Mouse (Mus musculus) embryo, embryonic 11.5 days (tissue): ENCODE measurements around the gene Txndc9.

Source experiments
- DNase-seq: peaks from one replicate; pipeline ENCODE4 v3.0.0-alpha.2; 2012; ENCODE audit warnings: low read depth, low spot score

Txndc9 gene

DNA sequence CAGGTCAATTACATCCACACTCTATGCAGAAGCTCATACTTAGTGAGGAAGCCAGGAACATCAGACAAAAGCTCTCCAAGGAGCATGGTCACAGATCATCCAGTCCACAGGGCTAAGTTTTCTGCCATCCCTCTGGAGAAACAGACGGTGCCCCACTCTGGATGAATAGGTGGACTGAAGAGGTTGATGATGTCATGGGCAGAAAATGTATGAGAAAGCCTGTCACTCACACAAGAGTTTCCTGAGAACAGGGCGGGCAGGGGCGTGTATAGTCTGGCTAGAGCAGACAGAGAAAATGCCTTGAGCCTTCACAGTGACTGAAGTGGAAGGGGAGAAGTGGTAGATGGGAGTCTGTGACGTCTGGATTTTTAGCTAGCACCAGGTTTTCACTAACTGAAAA lies 26.2 kb downstream of the Txndc9 start:
- DNase-seq: no peak

DNA sequence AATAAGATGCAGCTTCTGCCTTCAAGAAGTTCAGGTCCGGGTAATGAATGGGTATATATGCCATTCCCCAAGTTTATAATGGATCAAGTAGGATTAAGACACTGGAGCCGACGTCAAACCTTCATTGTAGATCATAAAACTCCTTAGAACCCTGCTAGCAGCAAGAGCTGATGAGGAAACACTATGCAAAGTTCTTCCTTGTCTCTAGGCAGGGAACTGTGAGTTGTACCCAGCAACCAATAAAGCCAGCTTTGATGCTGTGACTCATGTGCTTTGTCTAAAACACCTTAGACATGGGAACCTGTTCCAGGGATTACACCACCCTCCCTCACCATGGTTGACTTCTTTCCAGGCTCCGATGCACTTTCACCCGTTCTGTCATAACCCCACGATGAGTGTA lies 28.9 kb downstream of the Txndc9 start:
- no peak for DNase-seq

DNA sequence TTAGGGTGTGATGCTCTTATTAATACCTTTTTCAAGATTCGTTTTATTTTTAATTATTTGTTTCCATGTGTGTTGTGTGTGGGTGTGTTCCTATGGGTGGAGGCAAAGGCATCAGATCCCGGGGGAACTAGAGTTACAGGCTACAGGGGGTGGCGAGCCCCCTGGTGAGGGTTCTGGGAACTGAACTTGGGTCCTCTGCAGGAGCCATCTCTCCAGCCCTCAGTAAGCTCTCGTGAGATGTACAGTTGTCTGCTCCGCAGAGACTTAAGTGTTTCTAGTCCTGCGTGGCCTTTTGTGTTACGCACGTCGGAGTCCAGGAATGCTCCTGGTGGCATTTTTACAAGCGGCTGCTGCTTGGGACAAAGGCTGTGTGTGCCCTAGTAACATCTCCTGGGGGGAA lies 32.1 kb downstream of the Txndc9 start:
- no peak for DNase-seq

DNA sequence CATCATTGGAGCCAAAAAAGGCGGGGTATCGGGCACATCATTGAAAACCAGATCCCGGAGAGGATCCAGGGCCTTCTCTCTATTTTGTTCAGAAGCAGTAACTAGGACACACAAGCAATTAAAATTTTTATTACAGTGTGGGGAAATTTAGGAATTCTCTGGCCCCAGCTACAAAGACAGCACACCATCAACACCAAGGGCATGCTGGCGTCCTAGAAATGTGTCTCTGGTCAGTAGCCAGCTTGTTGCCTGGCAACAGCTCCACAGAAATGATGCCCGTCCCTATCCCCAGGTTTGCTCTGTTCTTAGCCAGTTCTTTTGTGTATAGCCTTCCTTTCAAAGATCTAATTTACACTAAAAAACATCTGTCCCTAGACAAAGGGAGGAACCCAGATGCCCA lies 38.2 kb downstream of the Txndc9 start:
- no peak for DNase-seq

DNA sequence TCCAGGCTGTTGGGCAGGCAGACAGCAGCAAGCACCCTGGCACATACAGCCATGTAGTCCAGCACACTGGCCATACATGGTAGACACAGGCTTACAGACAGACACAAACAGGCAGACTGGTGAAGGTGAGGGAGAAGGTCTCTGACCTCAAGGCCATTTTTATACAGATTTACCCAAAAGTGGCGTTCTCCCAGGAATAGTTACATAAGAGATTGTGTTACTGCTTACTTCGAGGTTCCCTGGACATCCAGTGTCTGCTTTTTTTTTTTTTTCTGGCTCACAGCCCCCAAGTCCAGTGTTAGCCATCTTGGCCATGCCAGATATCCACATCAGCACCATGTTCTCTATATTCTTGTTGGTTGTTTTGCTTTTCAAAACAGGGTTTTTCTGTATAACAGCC lies 39.2 kb downstream of the Txndc9 start:
- DNase-seq: no peak

DNA sequence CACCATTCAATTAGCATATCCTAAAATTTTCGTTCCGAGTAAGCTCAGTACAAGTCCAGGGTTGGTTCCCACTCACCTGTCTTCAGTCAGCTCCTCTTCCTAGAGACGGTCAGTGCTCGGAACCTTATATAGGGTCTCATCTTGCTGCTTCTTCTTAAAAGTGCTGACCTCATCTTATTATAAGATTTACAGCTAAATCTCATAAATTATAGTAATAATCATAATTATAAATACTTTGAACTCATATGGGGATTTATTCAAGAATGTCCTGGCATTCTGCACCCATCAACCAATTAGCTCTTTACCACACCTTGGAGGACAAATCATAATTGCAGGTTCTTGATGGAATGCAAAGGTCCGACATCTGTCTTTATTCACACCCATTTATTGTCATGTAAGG lies 40.0 kb downstream of the Txndc9 start, which contains the start of gene Lyg1:
Lyg1 (minus strand) TSS at position 101 of the 400 bp plus-strand sequence.
- no peak for DNase-seq

DNA sequence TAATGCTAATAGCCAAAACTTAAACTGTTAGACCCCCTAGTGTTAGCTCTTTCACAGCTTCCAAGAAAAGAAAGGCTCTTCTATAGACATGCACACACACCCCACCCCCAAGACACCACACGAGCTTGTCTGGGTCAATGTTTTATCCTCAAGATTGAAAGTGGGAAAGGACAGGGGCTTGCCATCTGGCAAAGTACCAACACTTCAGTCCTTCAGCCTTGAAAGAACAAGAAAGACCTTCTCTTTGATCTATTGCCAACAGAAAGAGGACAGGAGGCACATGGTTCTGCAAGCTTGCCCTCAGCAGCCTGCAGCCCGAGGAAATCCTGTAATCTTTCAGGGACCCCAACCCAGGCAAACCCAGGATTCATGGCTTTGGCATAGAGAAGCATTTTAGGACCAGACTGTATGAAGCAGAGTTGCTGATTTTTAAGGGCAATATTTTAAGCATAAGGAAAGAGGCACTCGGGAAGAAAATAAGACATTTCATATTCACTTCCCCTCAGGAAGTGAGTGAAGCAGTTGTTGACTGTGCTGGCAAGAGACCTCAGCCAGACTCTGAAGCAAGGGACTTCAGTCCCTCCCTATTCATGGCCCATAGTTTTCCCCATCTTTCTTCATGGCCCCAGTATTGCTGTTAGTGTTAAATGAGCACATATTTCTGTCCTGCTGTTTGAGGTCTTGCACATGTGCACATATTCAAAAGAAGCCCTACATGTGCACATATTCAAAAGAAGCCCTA lies 40.8 kb downstream of the Txndc9 start:
- no peak for DNase-seq

DNA sequence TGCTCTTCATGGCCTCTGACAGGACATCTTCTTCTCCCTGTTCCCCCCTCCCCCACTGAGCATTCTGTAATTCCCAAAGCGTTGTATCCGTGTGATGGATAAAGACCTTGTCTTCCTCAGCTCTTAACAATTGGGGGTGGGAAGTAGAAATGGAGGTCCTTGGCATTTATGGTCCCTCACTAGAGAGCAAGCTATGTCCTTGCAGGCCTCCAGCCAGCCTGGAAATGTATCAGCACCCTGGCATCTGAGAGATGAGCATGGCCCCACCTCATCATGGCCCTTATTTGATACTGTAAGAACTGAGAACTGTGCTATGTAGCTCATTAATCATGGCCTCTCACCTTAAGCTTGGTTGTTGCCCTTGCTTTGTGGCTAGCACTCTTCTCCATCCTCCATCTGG lies 42.4 kb downstream of the Txndc9 start:
- no peak for DNase-seq

DNA sequence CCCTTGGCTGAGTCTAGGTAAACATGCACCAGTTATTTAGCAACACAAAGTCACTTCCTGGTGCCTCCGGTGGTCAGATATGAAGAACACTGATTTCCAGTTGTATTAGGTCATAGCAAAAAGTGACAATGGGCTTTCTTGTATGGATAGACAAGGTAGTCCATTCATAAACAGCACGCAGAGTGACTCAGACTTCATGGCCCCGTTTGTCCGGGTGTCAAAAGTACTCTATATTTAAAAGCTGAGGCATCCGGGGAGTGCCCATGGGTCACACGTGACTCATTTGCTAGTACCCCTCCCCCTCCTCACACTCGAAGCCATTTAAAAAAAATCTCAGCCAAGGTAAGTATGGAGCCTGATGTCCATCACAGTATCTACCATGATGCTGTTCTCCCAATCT lies 42.9 kb downstream of the Txndc9 start:
- DNase-seq: no peak

DNA sequence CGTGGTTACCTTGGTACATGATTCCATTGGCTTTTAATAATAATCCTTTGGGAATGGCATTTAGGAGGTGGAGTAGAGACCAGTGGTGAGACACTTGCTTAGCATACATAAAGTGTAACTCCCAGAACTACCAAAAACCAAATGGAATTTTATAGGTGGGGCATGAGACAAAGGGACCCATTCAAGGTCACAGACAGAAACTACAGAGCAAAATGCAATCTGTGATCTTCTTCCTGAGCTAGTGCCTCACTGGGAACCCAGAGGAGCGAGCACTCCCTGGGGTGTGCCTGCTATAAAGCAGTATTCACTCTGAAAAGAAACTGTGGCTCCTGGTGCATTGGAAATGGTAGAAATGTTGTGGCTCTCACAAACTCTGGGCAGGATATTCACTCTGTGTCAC lies 48.8 kb downstream of the Txndc9 start:
- no peak for DNase-seq
